Mouse (Mus musculus) forelimb bud, embryonic 11.5 days (tissue): ENCODE results near the gene Msantd3.
A peak's percentile ranks its signal among the peaks of the same experiment; 100 is the strongest.

ENCODE experiments used
- DNase-seq: peaks from one replicate; pipeline ENCODE4 v3.0.0-alpha.2; 2012; ENCODE audit warnings: low read depth, low spot score

The Msantd3 gene

GRCm38 (mm10) chr4:48554132-48554531, 14.4 kb downstream of the Msantd3 start:
- no peak for DNase-seq

- no peak for DNase-seq
Observed at GRCm38 (mm10) chr4:48555729-48556128, 16.0 kb downstream of the Msantd3 start.

GRCm38 (mm10) chr4:48559652-48560051, 19.9 kb downstream of the Msantd3 start:
- no peak for DNase-seq

- DNase-seq, result no peak
Observed at GRCm38 (mm10) chr4:48561824-48562223, 22.1 kb downstream of the Msantd3 start.

GRCm38 (mm10) chr4:48564962-48565361, 25.2 kb downstream of the Msantd3 start:
- DNase-seq, result no peak

GRCm38 (mm10) chr4:48576361-48576760, 36.6 kb downstream of the Msantd3 start:
- DNase-seq, result no peak

- DNase-seq, result no peak
Observed at GRCm38 (mm10) chr4:48577831-48578230, 38.1 kb downstream of the Msantd3 start.

- DNase-seq, result no peak
Observed at GRCm38 (mm10) chr4:48578399-48578798, 38.7 kb downstream of the Msantd3 start.

GRCm38 (mm10) chr4:48579475-48580110, 39.9 kb downstream of the Msantd3 start:
- no peak for DNase-seq

GRCm38 (mm10) chr4:48581201-48581600, 41.5 kb downstream of the Msantd3 start:
- DNase-seq, result no peak

GRCm38 (mm10) chr4:48581993-48582392, 42.3 kb downstream of the Msantd3 start:
- no peak for DNase-seq

- no peak for DNase-seq
Observed at GRCm38 (mm10) chr4:48582941-48583340, 43.2 kb downstream of the Msantd3 start.

- DNase-seq, result peak; percentile 80
Observed at GRCm38 (mm10) chr4:48584421-48585240, 44.9 kb downstream of the Msantd3 start, which contains the start of gene Tmeff1. Gene Tmeff1, plus strand, starts transcription at chr4:48585174.

GRCm38 (mm10) chr4:48585241-48586098, 45.7 kb downstream of the Msantd3 start:
- DNase-seq, result peak; percentile 57

- DNase-seq, result peak; percentile 76
Observed at GRCm38 (mm10) chr4:48586099-48586821, 46.5 kb downstream of the Msantd3 start.

GRCm38 (mm10) chr4:48587526-48587925, 47.8 kb downstream of the Msantd3 start:
- DNase-seq, result no peak

- no peak for DNase-seq
Observed at GRCm38 (mm10) chr4:48588576-48588975, 48.8 kb downstream of the Msantd3 start.

GRCm38 (mm10) chr4:48590862-48591261, 51.1 kb downstream of the Msantd3 start:
- DNase-seq, result no peak

- DNase-seq, result no peak
Observed at GRCm38 (mm10) chr4:48591390-48591789, 51.7 kb downstream of the Msantd3 start.

- no peak for DNase-seq
Observed at GRCm38 (mm10) chr4:48592328-48592727, 52.6 kb downstream of the Msantd3 start.

- no peak for DNase-seq
Observed at GRCm38 (mm10) chr4:48592844-48593243, 53.1 kb downstream of the Msantd3 start.
